In the genomic region with DNA sequence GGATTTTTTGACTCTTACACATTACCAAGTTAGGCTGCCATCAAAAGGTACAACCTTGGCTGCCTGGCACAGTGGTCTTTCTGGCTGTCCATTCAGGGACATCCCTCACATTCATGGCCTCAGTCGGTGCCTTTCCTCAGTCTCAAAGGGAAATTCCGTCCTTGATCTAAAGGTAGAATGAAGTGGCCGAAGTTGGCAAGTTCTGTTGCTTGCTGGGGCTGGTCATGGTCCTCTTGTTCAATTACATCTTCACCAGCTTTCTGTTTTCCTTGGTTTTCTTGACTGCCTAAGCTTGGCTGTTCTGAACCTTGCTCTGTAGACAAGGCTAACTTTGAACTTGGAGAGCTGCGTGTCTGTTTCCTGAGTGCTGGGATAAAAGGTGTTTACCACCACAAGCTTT, we compare ENCODE assay signal across 30 mouse cellular contexts.
"Had no signal": no experiment of that assay in that cellular context is flagged by ENCODE, and none has a peak within 500 bp of the region (broad histone marks: within the 10 kb centered on the region; RNA-seq: fewer than 3 reads in every experiment).

No protein-coding gene starts in this region.

- H3K27ac ChIP-seq: heart, embryonic 13.5 days; heart, embryonic 15.5 days; hindbrain, embryonic 10.5 days; hindbrain, embryonic 12.5 days; hindbrain, embryonic 13.5 days; hindbrain, embryonic 14.5 days; hindbrain, embryonic 15.5 days; hindbrain, postnatal 0 days; intestine, embryonic 15.5 days; kidney, embryonic 15.5 days; kidney, postnatal 0 days; layer of hippocampus, adult 2 months; left cerebral cortex, adult 2 months had no signal

- H3K9me3 ChIP-seq: heart, embryonic 12.5 days; heart, embryonic 13.5 days; heart, embryonic 15.5 days; hindbrain, embryonic 10.5 days; hindbrain, embryonic 12.5 days; hindbrain, embryonic 13.5 days; hindbrain, embryonic 15.5 days; intestine, embryonic 15.5 days; kidney, embryonic 15.5 days had no signal

- H3K4me1 ChIP-seq: heart, embryonic 12.5 days; heart, embryonic 13.5 days; heart, embryonic 15.5 days; hindbrain, embryonic 10.5 days; hindbrain, embryonic 12.5 days; hindbrain, embryonic 13.5 days; hindbrain, embryonic 15.5 days; intestine, embryonic 15.5 days; kidney, embryonic 15.5 days had no signal

- DNase-seq: heart, postnatal 10 days; heart, postnatal 14 days; heart, postnatal 36 days; heart, postnatal 4 days; kidney, adult 11 months; kidney, adult 18-20 months; kidney, adult 2 months; kidney, adult 8-10 months; kidney, adult 9 months; kidney, postnatal 10 days; kidney, postnatal 14 days; kidney, postnatal 25 days; kidney, postnatal 36 days; kidney, postnatal 4 days; layer of hippocampus, adult 9-11 months; layer of hippocampus, postnatal 36 days had no signal

- H3K27me3 ChIP-seq: heart, embryonic 12.5 days; heart, embryonic 13.5 days; heart, embryonic 15.5 days; hindbrain, embryonic 12.5 days; hindbrain, embryonic 13.5 days; hindbrain, embryonic 15.5 days; intestine, embryonic 15.5 days; kidney, embryonic 15.5 days had no signal

- H3K4me3 ChIP-seq: heart, embryonic 12.5 days; heart, embryonic 13.5 days; heart, embryonic 15.5 days; hindbrain, embryonic 10.5 days; hindbrain, embryonic 12.5 days; hindbrain, embryonic 13.5 days; hindbrain, embryonic 15.5 days; intestine, embryonic 15.5 days; kidney, embryonic 15.5 days; layer of hippocampus, adult 2 months; left cerebral cortex, adult 2 months had no signal
